26 mouse cellular contexts compared by ENCODE assay signal in genomic region chr2:110367382-110367887, GRCm38 (mm10). TPM values are rescaled to one million over a fixed set of nuclear protein-coding genes. Genes with fewer than 3 reads are reported as not detected.
DNase-seq lines count a peak whose midpoint lies in the region; ATAC-seq and TF ChIP-seq lines count a peak whose summit lies in the region.
"Had no signal": no experiment of that assay in that cellular context is flagged by ENCODE, and none has a peak within 500 bp of the region (broad histone marks: within the 10 kb centered on the region; RNA-seq: fewer than 3 reads in every experiment).

No protein-coding gene starts in this region.

- no peaks in the 10 kb centered on the region for H3K4me1 ChIP-seq in kidney, embryonic 16.5 days (ENCODE audit: insufficient read depth, low read length)
- no peaks in the 10 kb centered on the region; the same call in 1 of the 2 replicates for H3K4me1 ChIP-seq in lung, embryonic 14.5 days (ENCODE audit: insufficient read depth)
- H3K4me1 ChIP-seq in lung, postnatal 0 days (ENCODE audit: insufficient read depth, low read depth, low read length): no peaks in the 10 kb centered on the region

- no peak overlapping the region for H3K4me3 ChIP-seq in kidney, embryonic 16.5 days (ENCODE audit: low read length)
- no peak overlapping the region for H3K4me3 ChIP-seq in lung, embryonic 14.5 days (ENCODE audit: low read depth, low read length)
- no peak overlapping the region for H3K4me3 ChIP-seq in lung, postnatal 0 days (ENCODE audit: low read depth, low read length)
- H3K4me3 ChIP-seq: embryonic facial prominence, embryonic 12.5 days; embryonic facial prominence, embryonic 15.5 days; forebrain, embryonic 12.5 days; forebrain, embryonic 15.5 days; heart, embryonic 12.5 days; heart, embryonic 15.5 days; hindbrain, embryonic 10.5 days had no signal

- peak; percentile 35 for DNase-seq in kidney, adult 9 months
- peak; percentile 60 for DNase-seq in lung, embryonic 14.5 days
- no peak for DNase-seq in lung, postnatal 10 days
- DNase-seq in lung, postnatal 0 days (ENCODE audit: low spot score): peak; percentile 76
- DNase-seq in lung, postnatal 4 days: no peak
- peak; percentile 3 for DNase-seq in lung, postnatal 36 days
- DNase-seq in spleen, postnatal 14 days (ENCODE audit: low spot score in 2 of 2): no peak
- DNase-seq: adrenal gland, adult 2 months; adrenal gland, postnatal 14 days; cerebellum, adult 11 months; cerebellum, adult 2 months; cerebellum, adult 9-11 months; cerebellum, postnatal 25 days; gastrocnemius, postnatal 25 days; heart, postnatal 10 days; heart, postnatal 36 days had no signal

- H3K9me3 ChIP-seq in kidney, embryonic 16.5 days (ENCODE audit: low read length): no peaks in the 10 kb centered on the region
- no peaks in the 10 kb centered on the region for H3K9me3 ChIP-seq in lung, embryonic 14.5 days (ENCODE audit: low read depth, low read length)
- H3K9me3 ChIP-seq in lung, postnatal 0 days (ENCODE audit: low read length): no peaks in the 10 kb centered on the region
- H3K9me3 ChIP-seq: embryonic facial prominence, embryonic 12.5 days; embryonic facial prominence, embryonic 15.5 days; forebrain, embryonic 12.5 days; forebrain, embryonic 15.5 days; heart, embryonic 12.5 days; heart, embryonic 15.5 days; hindbrain, embryonic 10.5 days had no signal

- H3K9ac ChIP-seq in kidney, embryonic 16.5 days (replicated peaks; ENCODE audit: low read length): no peak overlapping the region
- no peak overlapping the region for H3K9ac ChIP-seq in lung, embryonic 14.5 days
- H3K9ac ChIP-seq in lung, postnatal 0 days (replicated peaks; ENCODE audit: low read depth): no peak overlapping the region
- H3K9ac ChIP-seq: embryonic facial prominence, embryonic 12.5 days; embryonic facial prominence, embryonic 15.5 days; forebrain, embryonic 12.5 days; forebrain, embryonic 15.5 days; heart, embryonic 12.5 days; heart, embryonic 15.5 days had no signal

- 58% methylated on average over 1 of the region's 1 CpGs for WGBS in kidney, embryonic 16.5 days
- 49% methylated on average over 1 of the region's 1 CpGs for WGBS in lung, embryonic 14.5 days
- WGBS in lung, postnatal 0 days: 57% methylated on average over 1 of the region's 1 CpGs

- no peak for ATAC-seq in kidney, embryonic 16.5 days (ENCODE audit: low FRiP score, low TSS enrichment)
- ATAC-seq in lung, embryonic 14.5 days (ENCODE audit: insufficient read depth): no peak
- ATAC-seq in lung, postnatal 0 days: peak; percentile 21
- ATAC-seq: CD4-positive, CD25-positive, alpha-beta regulatory T cell, adult 4 months; forebrain, embryonic 15.5 days had no signal

- no peak overlapping the region for H3K4me2 ChIP-seq in kidney, embryonic 16.5 days (replicated peaks; ENCODE audit: low read depth, low read length)
- H3K4me2 ChIP-seq in lung, embryonic 14.5 days: no peak overlapping the region
- H3K4me2 ChIP-seq in lung, postnatal 0 days (replicated peaks; ENCODE audit: low read depth, low read length): no peak overlapping the region
- H3K4me2 ChIP-seq: embryonic facial prominence, embryonic 12.5 days; embryonic facial prominence, embryonic 15.5 days; forebrain, embryonic 12.5 days; forebrain, embryonic 15.5 days; heart, embryonic 12.5 days; heart, embryonic 15.5 days had no signal

- TF ChIP-seq EP300 in lung, postnatal 0 days (IDR thresholded peaks at IDR 0.05): peak; percentile 81

- 0 out of 2 replicates have a peak, but pooled peaks cover under 1% of the 10 kb centered on the region for H3K27me3 ChIP-seq in kidney, embryonic 16.5 days (ENCODE audit: insufficient read depth, low read length)
- H3K27me3 ChIP-seq in lung, embryonic 14.5 days (ENCODE audit: insufficient read depth, low read length): 0 out of 2 replicates have a peak, but pooled peaks cover 4% of the 10 kb centered on the region
- H3K27me3 ChIP-seq in lung, postnatal 0 days (replicated peaks; ENCODE audit: insufficient read depth, low read length): no peaks in the 10 kb centered on the region
- H3K27me3 ChIP-seq: embryonic facial prominence, embryonic 15.5 days; forebrain, embryonic 12.5 days; forebrain, embryonic 15.5 days; heart, embryonic 12.5 days had no signal

- TF ChIP-seq CTCF in lung, embryonic 14.5 days (IDR thresholded peaks at IDR 0.05; ENCODE audit: low read depth): no peak
- no peak for TF ChIP-seq CTCF in lung, postnatal 0 days (IDR thresholded peaks at IDR 0.05)

- H3K27ac ChIP-seq in kidney, embryonic 16.5 days (ENCODE audit: low read length): no peak overlapping the region
- no peak overlapping the region for H3K27ac ChIP-seq in lung, embryonic 14.5 days (ENCODE audit: low read depth)
- H3K27ac ChIP-seq in lung, postnatal 0 days (ENCODE audit: low read length): no peak overlapping the region
- H3K27ac ChIP-seq: embryonic facial prominence, embryonic 12.5 days; embryonic facial prominence, embryonic 15.5 days; forebrain, embryonic 12.5 days; forebrain, embryonic 15.5 days; heart, embryonic 15.5 days; hindbrain, embryonic 10.5 days had no signal

- H3K36me3 ChIP-seq in kidney, embryonic 16.5 days (ENCODE audit: insufficient read depth, low read length): no peaks in the 10 kb centered on the region
- no peaks in the 10 kb centered on the region for H3K36me3 ChIP-seq in lung, embryonic 14.5 days (ENCODE audit: insufficient read depth)
- no peaks in the 10 kb centered on the region for H3K36me3 ChIP-seq in lung, postnatal 0 days (ENCODE audit: insufficient read depth, low read length)
- H3K36me3 ChIP-seq: embryonic facial prominence, embryonic 12.5 days; embryonic facial prominence, embryonic 15.5 days; forebrain, embryonic 12.5 days; forebrain, embryonic 15.5 days; heart, embryonic 12.5 days; heart, embryonic 15.5 days; hindbrain, embryonic 10.5 days had no signal

RNA-seq across cellular contexts. Expression of gene Fibin, which starts 4.5 kb away (rescaled TPM):
- polyA plus RNA-seq in kidney, embryonic 16.5 days (2015; fragmentation: Nextera tagmentation; extraction: Ambion mirVana): 22.4 and 23.3 TPM in 2 replicates
- 33.5 and 36.2 TPM in 2 replicates for polyA plus RNA-seq in lung, embryonic 14.5 days (2014; fragmentation: Nextera tagmentation; extraction: Ambion mirVana)
- 73.1 and 76.2 TPM in 2 replicates for polyA plus RNA-seq in lung, postnatal 0 days (2015; fragmentation: Nextera tagmentation; extraction: Ambion mirVana)
- polyA plus RNA-seq: CD4-positive, CD25-positive, alpha-beta regulatory T cell, adult 4 months had no signal

RNA-seq across cellular contexts. Expression of gene Bbox1, which starts 53.1 kb away (rescaled TPM):
- polyA plus RNA-seq in kidney, embryonic 16.5 days (2015; fragmentation: Nextera tagmentation; extraction: Ambion mirVana): 0.04 and 0.12 TPM in 2 replicates
- 0.17 and 0.46 TPM in 2 replicates for polyA plus RNA-seq in lung, embryonic 14.5 days (2014; fragmentation: Nextera tagmentation; extraction: Ambion mirVana)
- polyA plus RNA-seq in lung, postnatal 0 days (2015; fragmentation: Nextera tagmentation; extraction: Ambion mirVana): 1.1 and 1.8 TPM in 2 replicates
- polyA plus RNA-seq: adrenal gland, adult 2 months; C2C12; CD4-positive, CD25-positive, alpha-beta regulatory T cell, adult 4 months; forebrain, embryonic 12.5 days; heart, embryonic 12.5 days; hindbrain, embryonic 10.5 days had no signal

Comparison
In these comparisons a context has a peak if more than half of its experiments do, and no peak if none do; other contexts are left out.
1. DNase-seq: peak in kidney, adult 9 months (single experiment), lung, embryonic 14.5 days (single experiment), lung, postnatal 0 days (single experiment) and lung, postnatal 36 days (single experiment); none in lung, postnatal 10 days (single experiment), lung, postnatal 4 days (0 of 2) and spleen, postnatal 14 days (0 of 2).